Mouse (Mus musculus): ENCODE results near the gene Xkrx. TPM values are rescaled to one million over a fixed set of nuclear protein-coding genes. Genes with fewer than 3 reads are reported as not detected.
"Not testable (repeated sequence)": the region's sequence is repeated elsewhere in the genome, so short reads cannot be mapped to it uniquely, and the experiment has no call there.

Xkrx gene
- total RNA-seq (2021): 1 to 10 TPM in 1 of 2 experiments, under 1 TPM in 1; 0.69 to 1.5 TPM
- long read RNA-seq, experiment 1, partial matches to known transcripts: 2 of 2 reads
- long read RNA-seq, experiment 1, other reads (novel, unspliced or antisense): 0 of 2 reads
- long read RNA-seq, experiment 2: 0 reads

DNA sequence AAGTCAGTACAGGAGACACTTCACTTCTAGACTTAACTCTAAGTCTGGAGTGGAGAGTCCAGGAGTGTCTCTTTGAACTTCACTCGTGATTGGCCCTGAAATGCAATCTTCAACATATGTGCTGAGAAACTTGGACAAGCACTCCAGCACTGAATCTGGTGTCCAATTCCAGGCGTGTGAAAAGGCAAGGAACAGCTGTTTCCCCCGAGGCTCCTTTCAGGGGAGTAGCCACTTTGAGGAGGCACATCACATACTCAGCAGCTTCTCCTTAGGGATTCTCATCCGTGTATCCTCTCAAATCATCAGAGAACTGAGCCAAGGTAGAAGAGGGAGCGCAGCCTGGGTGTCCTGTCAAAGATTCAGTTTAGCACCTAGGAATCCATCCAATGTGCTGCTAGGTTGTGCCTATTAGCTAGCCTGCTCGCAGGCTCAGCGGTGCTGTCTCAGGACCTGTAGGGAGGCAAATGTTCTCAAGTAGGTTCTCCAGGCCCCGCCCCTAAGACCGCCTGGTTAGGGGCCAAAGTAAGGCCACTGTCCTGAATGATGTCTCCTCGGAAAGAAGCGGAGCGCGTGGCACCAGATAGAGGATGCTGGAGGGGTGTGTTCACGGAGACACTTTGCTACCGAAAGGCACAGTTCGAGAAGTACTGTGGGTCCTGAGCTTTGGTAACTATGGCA is at the start of gene Xkrx:
Gene Xkrx, minus strand, starts transcription at position 34 of the 678 bp plus-strand sequence.
- no peak for DNase-seq (ENCODE audit: low spot score in 2 of 2)

DNA sequence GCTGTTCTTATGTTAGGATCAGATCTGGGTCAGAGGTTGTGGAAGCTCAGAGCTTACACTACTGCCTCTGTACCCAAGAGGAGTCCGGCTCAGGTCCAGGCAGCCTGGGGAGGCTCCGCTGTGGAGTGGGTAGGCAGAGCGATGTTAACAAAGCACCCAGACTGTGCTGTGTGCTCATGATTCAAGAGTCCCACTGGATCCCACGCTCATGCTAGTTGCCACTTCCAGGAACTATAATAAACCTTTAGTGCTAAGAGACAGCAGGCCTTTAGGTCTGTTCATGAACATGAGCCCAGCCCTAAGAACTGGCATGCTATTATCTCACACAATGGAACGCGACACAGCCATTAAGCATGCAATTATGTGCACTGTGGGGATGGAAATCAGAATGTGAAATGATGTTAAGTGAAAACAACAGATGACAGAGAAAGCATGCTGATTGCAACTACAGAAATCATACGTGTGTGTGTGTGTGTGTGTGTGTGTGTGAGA is 49.3 kb upstream of the Xkrx start:
- DNase-seq (ENCODE audit: low spot score in 2 of 2): no peak

DNA sequence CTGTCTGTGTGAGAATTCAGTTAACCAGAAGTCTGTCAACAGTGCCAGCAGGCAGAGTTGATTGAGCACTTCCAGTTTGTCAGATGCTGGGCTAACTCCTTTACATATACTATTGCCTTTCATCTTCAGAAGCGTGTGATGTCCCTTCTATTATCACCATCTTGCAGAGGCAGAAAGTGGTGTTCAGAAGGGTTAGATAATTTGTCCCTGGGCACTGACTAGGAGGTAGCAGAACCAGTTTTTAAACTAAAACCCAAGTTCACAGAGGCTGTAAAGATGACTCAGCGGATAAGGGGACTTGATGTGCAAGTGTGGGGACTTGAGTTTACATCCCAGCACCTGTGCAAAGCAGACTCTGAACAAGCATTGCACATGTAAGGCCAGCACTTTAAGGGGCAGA is 46.6 kb upstream of the Xkrx start:
- DNase-seq (ENCODE audit: low spot score in 2 of 2): no peak

DNA sequence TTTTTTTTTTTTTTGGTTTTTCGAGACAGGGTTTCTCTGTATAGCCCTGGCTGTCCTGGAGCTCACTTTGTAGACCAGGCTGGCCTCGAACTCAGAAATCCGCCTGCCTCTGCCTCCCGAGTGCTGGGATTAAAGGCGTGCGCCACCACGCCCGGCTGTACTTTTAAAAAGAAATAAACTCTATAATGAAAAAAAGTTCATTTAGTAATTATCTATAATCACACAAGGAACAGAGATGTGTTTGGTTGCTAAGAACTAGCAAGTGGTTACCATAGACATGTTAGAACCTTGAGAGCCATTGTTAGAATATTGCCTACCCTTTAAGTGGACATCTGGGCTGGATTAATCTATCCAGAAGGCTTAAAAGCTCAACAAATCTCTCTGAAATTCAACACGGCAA is 25.3 kb upstream of the Xkrx start, which contains the start of gene Arl13a:
Gene Arl13a, plus strand, starts transcription at position 301 of the 400 bp plus-strand sequence.
- not testable (repeated sequence) for DNase-seq (ENCODE audit: low spot score in 2 of 2)

DNA sequence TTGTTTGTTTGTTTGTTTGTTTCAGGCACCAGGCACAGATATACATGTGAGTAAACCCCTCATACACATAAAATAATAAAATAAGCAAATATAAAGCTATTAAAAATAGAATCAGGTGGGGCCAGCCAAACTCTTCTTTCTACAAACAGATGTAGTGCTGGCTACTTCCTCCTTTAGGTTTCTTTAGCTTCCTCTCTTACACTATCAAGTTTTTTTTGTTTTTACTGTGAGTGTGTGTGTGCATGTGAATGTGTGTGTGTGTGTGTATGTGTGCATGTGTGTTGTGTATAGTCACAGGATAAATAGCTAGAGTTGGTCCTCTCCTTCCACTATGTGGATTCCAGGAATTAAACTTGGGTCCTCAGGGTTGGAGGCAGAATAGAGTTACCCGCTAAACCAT is 12.8 kb upstream of the Xkrx start:
- no peak for DNase-seq (ENCODE audit: low spot score in 2 of 2)

DNA sequence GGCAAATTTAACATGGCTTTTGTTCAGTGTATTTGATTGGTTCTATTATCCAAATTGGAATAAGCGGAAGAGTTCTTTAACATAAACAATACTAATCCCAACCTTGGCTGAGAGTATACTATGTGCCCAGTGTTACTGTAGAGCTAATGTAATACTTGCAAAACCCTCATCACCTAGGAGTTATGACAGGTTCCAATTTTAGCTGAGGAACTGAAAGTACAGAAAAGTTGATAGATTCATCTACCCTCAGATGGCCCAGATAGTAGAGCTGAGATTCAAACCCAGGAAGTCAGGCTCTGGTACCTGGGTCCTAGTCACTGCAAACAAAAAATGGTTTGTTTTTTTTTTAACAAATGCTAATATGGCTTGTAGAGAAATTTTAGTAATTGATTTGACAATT is 8.7 kb upstream of the Xkrx start:
- no peak for DNase-seq (ENCODE audit: low spot score in 2 of 2)

DNA sequence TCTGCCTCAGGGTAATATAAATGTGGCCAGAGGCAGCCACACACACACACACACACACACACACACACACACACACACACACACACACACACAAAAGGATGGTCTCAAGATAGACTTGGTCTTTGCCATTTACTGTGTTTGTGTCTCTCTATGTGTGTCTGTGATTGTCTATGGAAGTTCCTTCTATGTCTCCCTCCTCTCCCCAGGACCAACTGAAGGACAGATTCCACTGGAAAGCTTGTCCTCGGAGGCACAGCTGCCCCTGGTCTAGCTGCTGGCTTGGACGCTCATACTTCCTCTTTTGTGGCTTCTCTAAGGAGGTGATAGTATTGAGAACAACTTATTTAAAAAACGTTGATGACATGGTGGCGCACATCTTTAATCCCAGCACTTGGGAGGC is 1.6 kb upstream of the Xkrx start:
- no peak for DNase-seq (ENCODE audit: low spot score in 2 of 2)

DNA sequence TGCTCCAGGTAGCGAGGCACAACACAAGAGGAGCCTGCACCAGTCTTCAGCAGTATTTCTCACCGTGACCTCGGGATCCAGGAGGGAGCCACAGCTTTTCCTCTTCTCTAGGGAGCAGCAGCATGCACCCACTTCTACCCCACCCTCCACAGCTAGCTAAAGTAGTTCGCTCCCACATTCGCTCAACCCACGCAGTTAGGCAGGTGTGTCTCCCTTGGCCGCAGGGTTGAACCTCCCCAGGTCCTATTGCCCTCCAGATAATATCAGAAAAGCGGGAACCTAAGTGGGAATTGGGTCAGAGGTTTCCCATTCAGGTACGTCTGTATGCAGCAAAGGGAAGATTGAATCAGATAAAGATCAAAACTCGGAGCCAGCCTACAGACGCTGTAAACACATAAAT is 950 bp upstream of the Xkrx start:
- no peak for DNase-seq (ENCODE audit: low spot score in 2 of 2)

DNA sequence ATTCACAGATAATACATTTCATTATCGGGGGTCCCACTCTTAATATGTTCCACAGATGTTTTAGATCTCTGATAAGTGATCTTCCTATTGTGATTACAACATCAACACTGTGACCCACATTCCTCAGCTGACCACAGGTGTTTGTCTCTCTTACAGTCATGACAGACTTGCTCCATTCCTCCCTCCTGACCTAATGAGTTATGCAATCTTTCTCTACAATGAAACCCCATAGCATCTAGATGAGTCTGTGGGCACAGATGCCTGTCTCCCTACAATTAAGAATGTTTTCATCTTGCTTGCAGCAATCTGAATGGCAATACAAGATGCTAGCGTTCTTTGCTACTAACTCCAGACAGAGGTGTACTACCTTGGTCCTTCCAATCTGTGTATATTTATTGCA is 1.4 kb downstream of the Xkrx start:
- no peak for DNase-seq (ENCODE audit: low spot score in 2 of 2)

DNA sequence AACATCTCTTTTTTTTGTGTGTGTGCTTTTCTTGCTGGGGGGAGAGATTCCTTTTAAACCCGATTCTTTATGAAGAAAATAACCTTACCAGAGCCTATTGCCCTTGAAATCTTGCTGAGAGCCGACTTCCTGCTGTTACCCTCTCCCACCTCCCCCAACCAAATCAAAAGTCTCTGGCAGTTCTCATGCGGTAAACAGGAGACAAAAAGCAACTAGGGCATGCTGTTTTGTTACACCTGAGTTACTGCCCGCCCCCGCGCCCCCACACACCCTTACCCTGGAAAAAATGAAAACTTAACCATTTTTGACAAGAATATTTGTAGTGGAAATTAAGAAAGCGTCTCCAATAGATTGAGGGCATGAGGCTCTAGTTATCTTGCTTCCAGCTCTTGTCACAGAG is 3.7 kb downstream of the Xkrx start:
- no peak for DNase-seq (ENCODE audit: low spot score in 2 of 2)

DNA sequence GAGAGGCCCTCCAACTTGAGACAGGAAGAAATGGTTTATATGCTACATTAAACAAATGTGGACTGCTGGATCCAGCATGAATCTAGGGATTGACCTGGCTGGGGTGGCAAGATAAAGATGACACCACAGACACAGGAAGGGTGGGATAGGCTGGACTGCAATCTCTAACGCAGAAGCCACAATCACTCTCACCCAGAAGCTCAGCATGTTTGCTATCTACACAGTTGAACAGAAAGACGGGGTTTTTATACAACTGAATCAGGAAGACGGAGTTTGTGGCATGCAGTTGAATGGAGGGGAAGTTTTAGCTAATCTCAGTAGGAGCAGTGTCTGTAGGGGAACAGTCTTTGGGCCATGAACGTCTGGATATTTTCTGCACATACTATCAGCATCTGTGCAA is 19.9 kb downstream of the Xkrx start:
- no peak for DNase-seq (ENCODE audit: low spot score in 2 of 2)

DNA sequence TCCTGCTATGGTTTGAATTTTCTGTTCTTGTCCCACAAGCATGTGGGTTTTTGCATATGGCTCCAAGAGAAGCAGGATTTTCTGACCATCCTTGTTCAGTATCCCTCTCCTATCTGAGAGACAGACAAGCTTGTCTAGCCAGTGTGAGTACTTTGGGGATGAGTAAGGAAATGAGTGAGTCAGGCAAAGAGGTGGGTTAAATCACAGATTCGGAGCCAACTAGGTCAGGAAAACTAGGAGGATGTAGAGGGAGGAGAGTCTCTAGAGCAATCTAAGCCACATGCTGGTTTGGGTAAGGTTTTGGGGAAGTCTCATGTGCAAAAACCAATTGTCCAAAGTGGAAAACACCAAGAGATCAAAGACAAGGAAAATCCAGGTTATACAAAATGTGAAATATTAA is 20.3 kb downstream of the Xkrx start:
- DNase-seq (ENCODE audit: low spot score in 2 of 2): no peak

DNA sequence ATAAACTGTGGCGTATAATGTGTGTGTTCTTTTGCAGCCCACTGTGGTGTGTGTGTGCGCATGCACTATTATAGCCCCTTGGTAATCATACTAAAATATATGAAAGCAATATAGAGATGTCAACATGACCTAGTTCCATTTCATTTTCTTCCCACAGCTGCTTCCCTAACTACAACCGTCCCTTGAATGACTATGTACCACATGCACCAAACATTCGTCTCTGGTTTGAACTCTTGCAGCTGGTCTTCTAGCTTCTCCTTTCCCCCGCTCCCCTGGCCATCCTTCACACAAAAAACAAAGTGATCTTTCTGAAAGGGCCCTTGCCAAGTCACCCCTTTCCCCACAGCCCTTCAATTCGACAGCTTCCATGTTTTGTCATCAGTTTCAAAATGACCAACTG is 21.9 kb downstream of the Xkrx start:
- no peak for DNase-seq (ENCODE audit: low spot score in 2 of 2)

DNA sequence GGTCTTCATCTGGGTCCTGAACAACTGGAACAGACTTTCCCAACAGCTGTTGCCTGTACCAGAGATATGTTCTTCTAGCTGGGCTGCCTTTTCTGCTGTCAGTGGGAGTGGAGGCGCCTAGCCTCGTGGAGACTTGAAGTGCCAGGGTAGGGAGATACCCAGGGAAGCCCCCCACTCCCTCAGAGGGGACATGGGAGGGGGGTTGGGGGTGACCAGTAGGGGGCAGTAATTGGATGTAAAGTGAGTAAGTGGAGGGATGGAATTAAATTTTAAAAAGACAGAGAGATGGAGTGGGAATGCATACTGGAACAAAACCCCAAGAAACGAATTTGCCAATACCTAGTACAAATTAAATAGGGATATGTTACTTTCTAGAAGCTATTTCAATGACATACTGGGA is 28.1 kb downstream of the Xkrx start:
- no peak for DNase-seq (ENCODE audit: low spot score in 2 of 2)

DNA sequence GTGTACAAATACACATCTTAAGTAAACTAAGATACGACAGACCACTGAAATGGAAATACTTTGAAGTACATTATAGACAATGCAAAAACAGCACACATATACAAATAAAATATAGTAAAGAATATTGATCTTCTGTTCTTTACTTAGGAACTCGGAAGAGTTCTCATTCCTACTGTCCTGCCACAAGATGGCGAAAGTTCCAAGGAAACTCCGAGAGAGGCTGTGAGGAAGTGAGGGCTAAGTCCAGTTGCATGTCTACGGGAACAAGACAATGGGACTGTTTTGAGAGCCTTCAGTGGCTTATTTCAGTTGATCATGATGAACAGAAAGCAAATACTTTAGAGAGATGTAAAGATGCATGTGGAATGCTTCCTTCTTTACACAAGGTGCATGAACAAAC is 29.6 kb downstream of the Xkrx start:
- DNase-seq (ENCODE audit: low spot score in 2 of 2): peak in 1 of 2 experiments; percentile 6

DNA sequence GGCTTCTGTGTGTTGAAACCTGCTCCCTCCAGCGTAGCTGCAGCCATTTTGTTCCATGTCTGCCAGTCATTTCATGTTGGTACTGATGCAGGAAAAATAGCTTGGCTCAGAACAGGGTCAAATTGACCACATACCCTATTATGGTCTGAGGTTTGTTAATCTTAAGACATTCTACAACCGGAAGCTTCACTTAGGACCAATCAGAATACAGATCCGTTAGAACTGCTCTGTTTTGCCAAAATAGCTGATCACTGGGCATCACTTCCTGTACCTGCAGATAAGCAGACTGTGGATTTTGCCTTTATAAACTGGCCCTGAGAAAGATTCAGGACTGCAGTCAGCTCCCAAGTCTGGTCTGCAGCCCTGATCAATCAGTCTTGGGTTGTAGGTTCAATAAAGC is 33.3 kb downstream of the Xkrx start:
- no peak for DNase-seq (ENCODE audit: low spot score in 2 of 2)

DNA sequence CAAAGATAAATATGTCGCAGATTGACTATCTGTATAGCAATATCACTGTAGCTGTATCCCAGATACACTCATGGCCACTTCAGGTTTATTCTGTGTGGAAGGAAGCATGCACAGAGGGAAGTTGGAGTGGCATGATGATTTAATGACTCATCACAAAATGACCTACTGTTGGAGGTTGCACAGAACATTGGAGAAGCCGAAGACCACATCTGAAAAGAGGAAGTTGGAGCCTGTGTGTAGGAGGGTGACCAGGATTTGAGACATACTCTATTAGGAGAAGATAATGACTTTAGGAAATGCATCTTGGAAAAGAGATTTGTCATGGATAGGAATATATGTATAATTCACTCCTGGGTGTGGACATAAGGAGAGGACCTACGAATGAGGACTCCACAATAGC is 45.5 kb downstream of the Xkrx start:
- no peak for DNase-seq (ENCODE audit: low spot score in 2 of 2)

DNA sequence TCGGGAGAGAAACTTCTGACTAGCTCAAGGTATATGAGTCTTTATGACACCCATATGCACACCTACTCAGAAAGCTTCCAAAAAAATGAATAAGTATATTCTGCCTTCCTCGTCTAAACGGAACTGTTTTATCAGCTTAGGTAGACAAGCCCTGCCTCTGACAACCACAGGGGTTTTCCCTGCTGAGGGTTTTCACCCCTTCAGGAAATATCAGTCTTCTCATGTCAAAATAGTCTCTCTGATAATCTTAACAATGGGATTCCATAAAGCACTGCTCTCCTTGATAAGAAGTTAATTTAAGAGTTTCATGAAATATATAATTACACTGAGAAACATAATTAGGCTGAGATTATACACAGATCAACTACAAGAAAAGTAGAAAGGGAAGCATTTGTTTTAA is 50.1 kb downstream of the Xkrx start:
- DNase-seq (ENCODE audit: low spot score in 2 of 2): no peak

DNA sequence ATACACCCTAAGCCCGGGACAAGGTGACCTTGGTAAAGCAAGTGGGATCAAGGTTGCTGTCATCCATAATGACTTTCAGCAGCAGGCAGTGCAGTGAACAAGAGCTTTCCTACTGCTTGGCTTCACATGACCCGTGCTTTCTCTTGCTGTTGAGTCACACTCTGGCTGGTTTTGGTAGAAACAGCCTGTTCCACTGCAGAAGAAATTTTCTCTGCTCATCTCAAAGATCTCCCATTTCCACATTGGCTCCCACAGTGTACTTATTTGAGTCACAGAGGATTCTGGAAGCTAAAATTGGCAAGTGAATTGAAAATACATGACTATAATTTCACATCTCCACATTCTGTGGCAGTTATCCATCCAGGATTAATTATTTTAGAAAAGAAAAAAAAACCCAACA is 59.2 kb downstream of the Xkrx start:
- DNase-seq (ENCODE audit: low spot score in 2 of 2): no peak

Data from gastrocnemius, postnatal 4 days (tissue).